Mouse (Mus musculus) C2C12 (cell line): ENCODE results near the gene Scn10a.

Experiments used
- CEBPB ChIP-seq: IDR thresholded peaks from one replicate; pipeline ENCODE4 v1.6.1; 2011; ENCODE audit warnings: low read depth, mild to moderate bottlenecking, control low read depth, moderate library complexity
- CTCF ChIP-seq: IDR thresholded peaks from one replicate; pipeline ENCODE4 v1.5.1; 2011; ENCODE audit not compliant: control insufficient read depth, insufficient read depth, insufficient read length
- MAX ChIP-seq: IDR thresholded peaks from one replicate; pipeline ENCODE4 v1.6.1; 2011; ENCODE audit warnings: mild to moderate bottlenecking, control low read depth

- no peak for TF ChIP-seq CEBPB
- no peak for TF ChIP-seq CTCF
- TF ChIP-seq MAX: no peak
Measured at GRCm38 (mm10) chr9:119578311-119578635, 140.8 kb downstream of the Scn10a start.
